Mouse (Mus musculus): ENCODE measurements at regions not wholly inside any gene's neighbourhood (a gene's known extent, or its start where the extent isn't known, plus 50 kb on each side); places are given as distances from the start of the nearest gene placed in this dataset.

- Histone ChIP-seq H3K4me1 (ENCODE audit: control insufficient read depth, insufficient read depth, low read length) (no peaks in the 10 kb centered on the region), H3K27me3 (ENCODE audit: control insufficient read depth, insufficient read depth, low read length) (no peaks in the 10 kb centered on the region; the same call in 1 of the 2 replicates), H3K4me3 (replicated peaks; ENCODE audit: low read length) (no peak overlapping the region), H3K36me3 (ENCODE audit: control insufficient read depth, insufficient read depth, low read length) (no peaks in the 10 kb centered on the region), H3K9me3 (ENCODE audit: control insufficient read depth, low read length) (no peaks in the 10 kb centered on the region), H3K4me2 (replicated peaks; ENCODE audit: low read depth, low read length, severe bottlenecking) (no peak overlapping the region), H3K27ac (replicated peaks; ENCODE audit: low read depth, low read length) (no peak overlapping the region), H3K9ac (ENCODE audit: low read depth, low read length, severe bottlenecking) (no peak overlapping the region)
- WGBS: 25% methylated on average over 8 of the region's 8 CpGs
- DNase-seq (ENCODE audit: low spot score) (no peak), ATAC-seq (ENCODE audit: low FRiP score, low read depth) (no peak)
- no peak for TF ChIP-seq POLR2A (IDR thresholded peaks at IDR 0.05; ENCODE audit: borderline replicate concordance, extremely low read depth, insufficient read depth, insufficient read length)
Observed at GRCm38 (mm10) chr16:92976097-92976496, 150.1 kb upstream of the Runx1 start.

DNA sequence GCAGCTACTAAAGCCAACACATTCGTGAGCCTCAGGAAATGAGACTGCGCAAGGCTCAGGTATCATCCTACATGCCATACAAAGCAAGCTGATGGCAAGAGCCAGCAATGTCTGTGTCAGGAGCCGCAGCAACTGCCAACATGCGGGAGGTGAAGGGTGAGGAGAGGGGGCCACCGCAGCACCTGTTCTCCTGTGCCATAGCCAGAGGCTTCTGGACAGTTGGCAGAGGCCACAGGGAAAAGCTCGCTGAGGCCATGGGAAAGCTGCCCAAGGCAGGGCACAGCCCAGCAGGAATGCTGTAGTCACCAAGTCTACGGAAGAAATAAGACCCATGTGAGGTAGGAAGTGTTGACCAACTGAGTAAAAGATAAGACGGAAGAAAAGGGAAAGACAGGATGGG, 149.1 kb upstream of the Runx1 start:
- Histone ChIP-seq H3K4me1 (ENCODE audit: control insufficient read depth, insufficient read depth, low read length) (no peaks in the 10 kb centered on the region), H3K9me3 (ENCODE audit: control insufficient read depth, low read length) (no peaks in the 10 kb centered on the region), H3K9ac (ENCODE audit: low read depth, low read length, severe bottlenecking) (no peak overlapping the region), H3K4me3 (replicated peaks; ENCODE audit: low read length) (no peak overlapping the region), H3K36me3 (ENCODE audit: control insufficient read depth, insufficient read depth, low read length) (no peaks in the 10 kb centered on the region), H3K27me3 (ENCODE audit: control insufficient read depth, insufficient read depth, low read length) (no peaks in the 10 kb centered on the region; the same call in 1 of the 2 replicates), H3K4me2 (replicated peaks; ENCODE audit: low read depth, low read length, severe bottlenecking) (no peak overlapping the region), H3K27ac (replicated peaks; ENCODE audit: low read depth, low read length) (no peak overlapping the region)
- WGBS: 62% methylated on average over 8 of the region's 8 CpGs
- DNase-seq (ENCODE audit: low spot score) (no peak), ATAC-seq (ENCODE audit: low FRiP score, low read depth) (no peak)
- TF ChIP-seq POLR2A (IDR thresholded peaks at IDR 0.05; ENCODE audit: borderline replicate concordance, extremely low read depth, insufficient read depth, insufficient read length): no peak

- no peak for TF ChIP-seq POLR2A (IDR thresholded peaks at IDR 0.05; ENCODE audit: borderline replicate concordance, extremely low read depth, insufficient read depth, insufficient read length)
- ATAC-seq (ENCODE audit: low FRiP score, low read depth) (no peak), DNase-seq (ENCODE audit: low spot score) (no peak)
- Histone ChIP-seq H3K27me3 (ENCODE audit: control insufficient read depth, insufficient read depth, low read length) (no peaks in the 10 kb centered on the region), H3K9me3 (ENCODE audit: control insufficient read depth, low read length) (no peaks in the 10 kb centered on the region), H3K4me2 (replicated peaks; ENCODE audit: low read depth, low read length, severe bottlenecking) (no peak overlapping the region), H3K36me3 (ENCODE audit: control insufficient read depth, insufficient read depth, low read length) (no peaks in the 10 kb centered on the region), H3K4me3 (replicated peaks; ENCODE audit: low read length) (no peak overlapping the region), H3K9ac (ENCODE audit: low read depth, low read length, severe bottlenecking) (no peak overlapping the region), H3K4me1 (ENCODE audit: control insufficient read depth, insufficient read depth, low read length) (no peaks in the 10 kb centered on the region), H3K27ac (replicated peaks; ENCODE audit: low read depth, low read length) (no peak overlapping the region)
- WGBS: 79% methylated on average over 5 of the region's 5 CpGs
Observed at GRCm38 (mm10) chr16:92972681-92973080, 146.7 kb upstream of the Runx1 start.

- 77% methylated on average over 3 of the region's 3 CpGs for WGBS
- H3K9me3 ChIP-seq (ENCODE audit: control insufficient read depth, low read length): no peaks in the 10 kb centered on the region
- no peaks in the 10 kb centered on the region for H3K36me3 ChIP-seq (ENCODE audit: control insufficient read depth, insufficient read depth, low read length)
- DNase-seq (ENCODE audit: low spot score): no peak
- no peaks in the 10 kb centered on the region for H3K4me1 ChIP-seq (ENCODE audit: control insufficient read depth, insufficient read depth, low read length)
- TF ChIP-seq POLR2A (IDR thresholded peaks at IDR 0.05; ENCODE audit: borderline replicate concordance, extremely low read depth, insufficient read depth, insufficient read length): no peak
- H3K27me3 ChIP-seq (ENCODE audit: control insufficient read depth, insufficient read depth, low read length): no peaks in the 10 kb centered on the region
- H3K9ac ChIP-seq (ENCODE audit: low read depth, low read length, severe bottlenecking): no peak overlapping the region
- H3K4me3 ChIP-seq (replicated peaks; ENCODE audit: low read length): no peak overlapping the region
- no peak for ATAC-seq (ENCODE audit: low FRiP score, low read depth)
- no peak overlapping the region for H3K4me2 ChIP-seq (replicated peaks; ENCODE audit: low read depth, low read length, severe bottlenecking)
- H3K27ac ChIP-seq (replicated peaks; ENCODE audit: low read depth, low read length): no peak overlapping the region
Observed at GRCm38 (mm10) chr16:92971956-92972355, 146.0 kb upstream of the Runx1 start.

DNA sequence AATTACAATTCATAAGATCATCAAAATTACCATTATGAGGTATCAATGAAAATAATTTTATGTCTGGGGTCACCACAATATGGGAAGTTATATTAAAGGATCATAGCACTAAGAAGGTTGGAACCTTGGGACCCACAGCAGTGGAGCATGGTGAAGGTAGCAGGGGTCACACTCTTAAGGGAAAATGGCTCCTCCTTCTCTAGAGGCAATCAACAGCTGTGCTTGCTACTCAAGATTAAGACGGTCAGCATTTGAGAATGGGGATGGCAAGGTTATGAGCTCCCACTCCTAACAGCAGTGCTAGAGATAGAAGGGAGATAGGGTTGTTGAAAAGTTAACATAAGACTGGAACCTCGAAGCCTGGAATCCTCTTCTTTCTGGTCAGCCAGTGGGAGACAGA, 144.6 kb upstream of the Runx1 start:
- Histone ChIP-seq H3K9me3 (ENCODE audit: control insufficient read depth, low read length) (no peaks in the 10 kb centered on the region), H3K4me2 (replicated peaks; ENCODE audit: low read depth, low read length, severe bottlenecking) (no peak overlapping the region), H3K9ac (ENCODE audit: low read depth, low read length, severe bottlenecking) (no peak overlapping the region), H3K27ac (replicated peaks; ENCODE audit: low read depth, low read length) (no peak overlapping the region), H3K36me3 (ENCODE audit: control insufficient read depth, insufficient read depth, low read length) (no peaks in the 10 kb centered on the region), H3K4me3 (replicated peaks; ENCODE audit: low read length) (no peak overlapping the region), H3K4me1 (ENCODE audit: control insufficient read depth, insufficient read depth, low read length) (no peaks in the 10 kb centered on the region), H3K27me3 (ENCODE audit: control insufficient read depth, insufficient read depth, low read length) (no peaks in the 10 kb centered on the region)
- DNase-seq (ENCODE audit: low spot score) (no peak), ATAC-seq (ENCODE audit: low FRiP score, low read depth) (no peak)
- WGBS: 88% methylated on average over 2 of the region's 2 CpGs
- TF ChIP-seq POLR2A (IDR thresholded peaks at IDR 0.05; ENCODE audit: borderline replicate concordance, extremely low read depth, insufficient read depth, insufficient read length): no peak

- 79% methylated on average over 5 of the region's 5 CpGs for WGBS
- TF ChIP-seq POLR2A (IDR thresholded peaks at IDR 0.05; ENCODE audit: borderline replicate concordance, extremely low read depth, insufficient read depth, insufficient read length): no peak
- no peaks in the 10 kb centered on the region for H3K9me3 ChIP-seq (ENCODE audit: control insufficient read depth, low read length)
- H3K36me3 ChIP-seq (ENCODE audit: control insufficient read depth, insufficient read depth, low read length): no peaks in the 10 kb centered on the region
- H3K4me3 ChIP-seq (replicated peaks; ENCODE audit: low read length): no peak overlapping the region
- H3K4me1 ChIP-seq (ENCODE audit: control insufficient read depth, insufficient read depth, low read length): no peaks in the 10 kb centered on the region
- DNase-seq (ENCODE audit: low spot score): no peak
- H3K9ac ChIP-seq (ENCODE audit: low read depth, low read length, severe bottlenecking): no peak overlapping the region
- H3K27ac ChIP-seq (replicated peaks; ENCODE audit: low read depth, low read length): no peak overlapping the region
- no peak overlapping the region for H3K4me2 ChIP-seq (replicated peaks; ENCODE audit: low read depth, low read length, severe bottlenecking)
- no peak for ATAC-seq (ENCODE audit: low FRiP score, low read depth)
- no peaks in the 10 kb centered on the region for H3K27me3 ChIP-seq (ENCODE audit: control insufficient read depth, insufficient read depth, low read length)
Observed at GRCm38 (mm10) chr16:92969036-92969435, 143.1 kb upstream of the Runx1 start.
